Mouse (Mus musculus): ENCODE measurements around the gene Tmsb15b1. TPM values are rescaled to one million over a fixed set of nuclear protein-coding genes. Genes with fewer than 3 reads are reported as not detected.
"Not testable (repeated sequence)": the region's sequence is repeated elsewhere in the genome, so short reads cannot be mapped to it uniquely, and the experiment has no call there.

Gene Tmsb15b1
- polyA plus RNA-seq, 1 experiment from 2014 or later = 29.4 TPM

DNA sequence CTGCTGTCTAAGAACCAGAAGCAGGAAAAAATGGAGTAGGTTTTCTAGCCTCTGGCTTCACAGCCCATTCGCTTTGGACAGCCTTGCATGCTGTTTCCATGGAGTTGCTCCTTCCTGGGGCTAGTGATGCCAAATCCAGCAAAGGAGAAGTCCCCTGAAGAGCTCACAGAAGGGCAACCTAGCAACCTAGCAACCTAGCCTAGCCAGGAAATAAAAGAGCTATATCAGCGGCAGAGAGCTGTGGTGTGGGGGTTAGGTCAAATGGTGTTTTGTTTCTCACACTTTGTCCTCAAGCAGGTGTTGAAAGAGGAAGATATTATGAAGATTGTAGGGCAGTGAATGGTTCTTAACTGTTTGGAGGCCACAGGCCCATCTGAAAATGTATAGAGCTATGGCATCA lies 14.6 kb upstream of the Tmsb15b1 start:
- Histone ChIP-seq H3K27ac (replicated peaks; ENCODE audit: low read depth, low read length) (no peak overlapping the region), H3K4me2 (ENCODE audit: low read length) (peak overlapping the region; percentile 52), H3K4me3 (replicated peaks; ENCODE audit: low read depth, low read length) (no peak overlapping the region), H3K27me3 (ENCODE audit: control insufficient read depth, insufficient read depth, low read length) (no peaks in the 10 kb centered on the region), H3K36me3 (ENCODE audit: control insufficient read depth, insufficient read depth, low read length) (no peaks in the 10 kb centered on the region), H3K9me3 (ENCODE audit: control insufficient read depth, low read length) (no peaks in the 10 kb centered on the region), H3K4me1 (ENCODE audit: control insufficient read depth, insufficient read depth, low read length) (peaks cover 8% of the 10 kb centered on the region; the same call in 1 of the 2 replicates), H3K9ac (replicated peaks; ENCODE audit: low read length) (no peak overlapping the region)
- DNase-seq (peak; percentile 3), ATAC-seq (ENCODE audit: low FRiP score, low TSS enrichment) (no peak)
- 44% methylated on average over 2 of the region's 2 CpGs for WGBS

DNA sequence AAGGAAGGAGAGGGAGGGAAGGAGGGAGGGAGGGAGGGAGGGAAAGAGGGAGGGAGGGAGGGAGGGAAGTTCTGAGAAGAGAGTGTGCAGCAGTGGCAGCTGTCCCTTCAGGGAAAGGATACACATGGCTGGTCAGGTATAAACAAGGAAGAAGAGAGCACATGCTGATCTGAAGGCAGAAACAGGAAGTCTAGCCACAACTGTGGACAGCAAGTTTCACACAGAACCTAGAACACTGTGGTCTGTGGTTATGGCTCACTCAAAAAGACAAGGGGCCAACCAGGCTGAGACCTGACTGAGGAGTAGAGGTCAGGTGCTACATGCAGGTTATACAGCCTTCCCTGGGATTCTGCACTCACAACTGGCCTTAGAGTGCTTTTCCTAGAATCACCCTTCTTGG lies 9.4 kb upstream of the Tmsb15b1 start:
- Histone ChIP-seq H3K27me3 (ENCODE audit: control insufficient read depth, insufficient read depth, low read length) (no peaks in the 10 kb centered on the region), H3K4me1 (ENCODE audit: control insufficient read depth, insufficient read depth, low read length) (no peaks in the 10 kb centered on the region), H3K4me2 (ENCODE audit: low read length) (no peak overlapping the region), H3K27ac (replicated peaks; ENCODE audit: low read depth, low read length) (no peak overlapping the region), H3K9me3 (ENCODE audit: control insufficient read depth, low read length) (no peaks in the 10 kb centered on the region), H3K4me3 (replicated peaks; ENCODE audit: low read depth, low read length) (no peak overlapping the region), H3K9ac (replicated peaks; ENCODE audit: low read length) (no peak overlapping the region), H3K36me3 (ENCODE audit: control insufficient read depth, insufficient read depth, low read length) (no peaks in the 10 kb centered on the region)
- ATAC-seq (ENCODE audit: low FRiP score, low TSS enrichment) (no peak), DNase-seq (no peak)

GRCm38 (mm10) chrX:136978616-136979015 lies 1.9 kb upstream of the Tmsb15b1 start:
- DNase-seq = peak; percentile 39

GRCm38 (mm10) chrX:136975397-136975796 lies 1.3 kb downstream of the Tmsb15b1 start, which contains the start of gene Tmsb15b2:
Gene Tmsb15b2, minus strand, starts transcription at chrX:136975497.
- not testable (repeated sequence) for H3K27me3 ChIP-seq (ENCODE audit: control insufficient read depth, insufficient read depth, low read length); H3K4me1 ChIP-seq (ENCODE audit: control insufficient read depth, insufficient read depth, low read length); H3K27ac ChIP-seq (replicated peaks; ENCODE audit: low read depth, low read length); DNase-seq; ATAC-seq (ENCODE audit: low FRiP score, low TSS enrichment); H3K9me3 ChIP-seq (ENCODE audit: control insufficient read depth, low read length); H3K36me3 ChIP-seq (ENCODE audit: control insufficient read depth, insufficient read depth, low read length)
- Histone ChIP-seq H3K4me3 (replicated peaks; ENCODE audit: low read depth, low read length) (peak within 1 kb of the TSS; percentile 42), H3K4me2 (ENCODE audit: low read length) (peak within 1 kb of the TSS; percentile 55), H3K9ac (replicated peaks; ENCODE audit: low read length) (peak within 1 kb of the TSS; percentile 46; the same call in 1 of the 2 replicates)
- WGBS = 88% methylated on average over 6 of the region's 6 CpGs

More at GRCm38 (mm10) chrX:136978616-136979015, 1.9 kb upstream of the Tmsb15b1 start:
- H3K36me3 ChIP-seq (ENCODE audit: control insufficient read depth, insufficient read depth, low read length) = no peaks in the 10 kb centered on the region
- H3K9me3 ChIP-seq (ENCODE audit: control insufficient read depth, low read length) = no peaks in the 10 kb centered on the region
- no peaks in the 10 kb centered on the region for H3K27me3 ChIP-seq (ENCODE audit: control insufficient read depth, insufficient read depth, low read length)
- no peak overlapping the region for H3K4me3 ChIP-seq (replicated peaks; ENCODE audit: low read depth, low read length)
- no peak overlapping the region for H3K4me2 ChIP-seq (ENCODE audit: low read length)
- no peak overlapping the region for H3K27ac ChIP-seq (replicated peaks; ENCODE audit: low read depth, low read length)
- H3K9ac ChIP-seq (replicated peaks; ENCODE audit: low read length) = no peak overlapping the region
- no peaks in the 10 kb centered on the region for H3K4me1 ChIP-seq (ENCODE audit: control insufficient read depth, insufficient read depth, low read length)
- no peak for ATAC-seq (ENCODE audit: low FRiP score, low TSS enrichment)

DNA sequence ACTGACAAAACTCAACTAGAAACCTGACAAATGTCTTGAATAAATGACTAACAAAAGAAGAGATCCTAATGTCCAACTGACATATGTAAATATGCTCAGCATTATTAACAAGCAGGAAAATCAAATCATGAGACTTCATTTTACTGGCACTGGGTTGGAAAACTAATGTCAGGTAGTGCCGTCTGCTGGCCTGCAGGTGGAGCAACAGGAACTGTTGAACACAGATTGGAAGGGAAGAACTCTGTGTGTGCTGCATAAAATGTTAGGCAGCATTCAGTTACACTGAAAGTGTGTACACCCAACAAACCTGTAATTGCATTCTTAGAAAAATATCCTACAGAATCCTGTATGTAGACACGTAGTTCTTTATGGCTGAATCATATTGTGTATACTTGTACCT lies 17.0 kb downstream of the Tmsb15b1 start:
- DNase-seq (peak; percentile 62), ATAC-seq (ENCODE audit: low FRiP score, low TSS enrichment) (no peak)
- Histone ChIP-seq H3K27me3 (ENCODE audit: control insufficient read depth, insufficient read depth, low read length) (no peaks in the 10 kb centered on the region), H3K36me3 (ENCODE audit: control insufficient read depth, insufficient read depth, low read length) (no peaks in the 10 kb centered on the region), H3K4me1 (ENCODE audit: control insufficient read depth, insufficient read depth, low read length) (no peaks in the 10 kb centered on the region), H3K9ac (replicated peaks; ENCODE audit: low read length) (no peak overlapping the region), H3K27ac (replicated peaks; ENCODE audit: low read depth, low read length) (no peak overlapping the region), H3K4me2 (ENCODE audit: low read length) (no peak overlapping the region), H3K9me3 (ENCODE audit: control insufficient read depth, low read length) (no peaks in the 10 kb centered on the region), H3K4me3 (replicated peaks; ENCODE audit: low read depth, low read length) (no peak overlapping the region)
- WGBS = 30% methylated on average over 2 of the region's 2 CpGs

GRCm38 (mm10) chrX:136958300-136958699 lies 18.4 kb downstream of the Tmsb15b1 start:
- DNase-seq; H3K36me3 ChIP-seq (ENCODE audit: control insufficient read depth, insufficient read depth, low read length); H3K4me1 ChIP-seq (ENCODE audit: control insufficient read depth, insufficient read depth, low read length); H3K27ac ChIP-seq (replicated peaks; ENCODE audit: low read depth, low read length); H3K27me3 ChIP-seq (ENCODE audit: control insufficient read depth, insufficient read depth, low read length); H3K9me3 ChIP-seq (ENCODE audit: control insufficient read depth, low read length): not testable (repeated sequence)
- ATAC-seq (ENCODE audit: low FRiP score, low TSS enrichment) = 0 out of 2 replicates have a peak, but pooled peaks have one; percentile 4
- Histone ChIP-seq H3K9ac (replicated peaks; ENCODE audit: low read length) (0 out of 2 replicates have a peak overlapping the region, but pooled peaks have one; percentile 12), H3K4me2 (ENCODE audit: low read length) (peak overlapping the region; percentile 48), H3K4me3 (replicated peaks; ENCODE audit: low read depth, low read length) (peak overlapping the region; percentile 37; the same call in 1 of the 2 replicates)
- 56% methylated on average over 5 of the region's 5 CpGs for WGBS

DNA sequence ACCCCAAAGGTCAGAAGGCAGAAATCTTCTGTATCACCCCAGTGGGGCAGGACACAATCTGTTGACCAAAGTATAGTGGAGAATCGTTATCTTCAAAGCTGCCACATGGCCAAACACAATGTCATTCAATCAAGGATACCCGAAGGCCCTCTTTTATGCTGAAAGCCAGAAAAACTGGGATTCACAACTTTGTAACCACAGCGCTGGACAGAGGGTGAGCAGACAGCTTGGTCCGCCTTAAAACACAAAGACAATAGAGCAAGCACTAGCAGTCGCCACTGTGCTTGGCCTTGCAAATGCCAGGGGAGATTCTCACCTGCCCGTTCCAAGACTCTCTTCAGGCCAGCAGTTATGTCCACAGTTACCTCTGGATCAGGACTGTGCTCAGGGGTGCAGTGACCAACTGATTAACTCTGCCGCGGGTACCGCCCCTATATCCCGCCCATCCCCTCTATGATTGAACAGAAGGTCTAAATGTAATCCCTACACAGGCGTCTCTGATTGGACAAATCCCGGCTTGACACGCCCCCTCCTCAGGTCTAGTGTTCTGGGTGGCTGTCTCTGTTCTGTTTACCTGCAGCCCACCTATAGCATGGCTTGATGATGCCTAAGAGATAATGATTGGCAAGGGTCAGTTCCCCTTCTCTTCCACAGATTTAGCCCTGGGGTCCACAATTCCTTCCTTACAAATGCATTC lies 18.9 kb downstream of the Tmsb15b1 start:
- ATAC-seq (ENCODE audit: low FRiP score, low TSS enrichment) = peak; percentile 99
- WGBS = 31% methylated on average over 13 of the region's 13 CpGs
- H3K27ac ChIP-seq (replicated peaks; ENCODE audit: low read depth, low read length) = not testable (repeated sequence)

DNA sequence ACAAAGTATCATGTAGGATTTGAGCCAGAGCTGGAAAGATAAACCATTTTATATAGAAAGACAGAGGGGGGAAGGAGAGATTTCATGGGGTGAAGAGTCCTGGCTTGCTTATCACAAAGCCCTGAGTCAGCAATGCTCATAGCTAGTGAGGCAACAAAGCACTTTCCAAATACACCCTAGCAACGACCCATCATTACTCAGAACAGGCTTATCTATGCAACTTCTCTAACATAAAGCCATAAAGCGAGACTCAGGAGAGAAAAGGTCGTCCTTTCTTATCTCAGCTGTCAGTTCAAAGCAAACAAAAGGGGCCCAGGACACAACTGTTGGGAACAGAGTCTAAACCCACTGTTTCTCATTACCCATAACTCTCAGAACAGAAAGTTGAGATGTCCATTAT lies 38.7 kb downstream of the Tmsb15b1 start:
- Histone ChIP-seq H3K27me3 (ENCODE audit: control insufficient read depth, insufficient read depth, low read length) (no peaks in the 10 kb centered on the region), H3K9ac (replicated peaks; ENCODE audit: low read length) (no peak overlapping the region), H3K4me2 (ENCODE audit: low read length) (no peak overlapping the region), H3K4me1 (ENCODE audit: control insufficient read depth, insufficient read depth, low read length) (no peaks in the 10 kb centered on the region), H3K36me3 (ENCODE audit: control insufficient read depth, insufficient read depth, low read length) (no peaks in the 10 kb centered on the region), H3K9me3 (ENCODE audit: control insufficient read depth, low read length) (no peaks in the 10 kb centered on the region), H3K4me3 (replicated peaks; ENCODE audit: low read depth, low read length) (no peak overlapping the region), H3K27ac (replicated peaks; ENCODE audit: low read depth, low read length) (no peak overlapping the region)
- ATAC-seq (ENCODE audit: low FRiP score, low TSS enrichment) (no peak), DNase-seq (no peak)
- WGBS = 50% methylated on average over 3 of the region's 3 CpGs

More for the DNA sequence above, 18.9 kb downstream of the Tmsb15b1 start:
- peak overlapping the region; percentile 48 for H3K4me2 ChIP-seq (ENCODE audit: low read length)
- peak; percentile 84 for DNase-seq
- H3K4me1 ChIP-seq (ENCODE audit: control insufficient read depth, insufficient read depth, low read length); H3K9me3 ChIP-seq (ENCODE audit: control insufficient read depth, low read length); H3K27me3 ChIP-seq (ENCODE audit: control insufficient read depth, insufficient read depth, low read length); H3K36me3 ChIP-seq (ENCODE audit: control insufficient read depth, insufficient read depth, low read length): not testable (repeated sequence)
- peak overlapping the region; percentile 37 for H3K4me3 ChIP-seq (replicated peaks; ENCODE audit: low read depth, low read length)
- H3K9ac ChIP-seq (replicated peaks; ENCODE audit: low read length) = peak overlapping the region; percentile 26; the same call in 1 of the 2 replicates

DNA sequence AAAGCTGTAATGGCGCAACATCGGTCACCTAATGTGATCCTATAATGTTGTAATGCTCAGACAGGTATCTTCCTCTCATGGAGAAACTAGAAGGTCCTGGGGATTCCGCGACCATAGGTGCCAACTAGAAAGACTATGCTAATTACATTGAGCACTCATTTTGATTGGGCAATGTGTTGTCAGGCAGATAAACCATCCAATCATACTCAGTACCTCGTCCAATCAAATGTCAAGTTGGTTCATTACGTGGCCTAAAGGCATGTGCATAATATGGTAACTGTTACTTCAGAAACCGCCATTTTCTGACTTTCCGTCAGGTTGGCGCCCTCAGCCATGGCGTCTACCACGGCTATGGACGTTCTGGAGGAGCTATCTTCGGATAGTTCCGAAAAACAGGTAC lies 49.6 kb downstream of the Tmsb15b1 start, which contains the start of gene H2bfm:
Gene H2bfm (plus strand): TSS at position 295 of the 400 bp plus-strand sequence.
- no peak for DNase-seq
- H3K4me3 ChIP-seq (replicated peaks; ENCODE audit: low read depth, low read length) = no peak within 1 kb of the TSS
- 91% methylated on average over 14 of the region's 14 CpGs for WGBS
- H3K9ac ChIP-seq (replicated peaks; ENCODE audit: low read length) = no peak within 1 kb of the TSS
- H3K27me3 ChIP-seq (ENCODE audit: control insufficient read depth, insufficient read depth, low read length) = no peaks in the 10 kb centered on the region
- H3K4me2 ChIP-seq (ENCODE audit: low read length) = no peak within 1 kb of the TSS
- no peak for ATAC-seq (ENCODE audit: low FRiP score, low TSS enrichment)
- no peak within 1 kb of the TSS for H3K27ac ChIP-seq (replicated peaks; ENCODE audit: low read depth, low read length)
- H3K4me1 ChIP-seq (ENCODE audit: control insufficient read depth, insufficient read depth, low read length) = no peaks in the 10 kb centered on the region
- no peaks in the 10 kb centered on the region for H3K36me3 ChIP-seq (ENCODE audit: control insufficient read depth, insufficient read depth, low read length)
- no peaks in the 10 kb centered on the region; the same call in 1 of the 2 replicates for H3K9me3 ChIP-seq (ENCODE audit: control insufficient read depth, low read length)
